Mouse (Mus musculus) heart, postnatal 0 days (tissue): ENCODE data around the gene Tcl1b3.

Experiments used
- CTCF ChIP-seq: IDR thresholded peaks from 2 replicates; pipeline ENCODE4 v1.5.1; 2016; ENCODE audit warnings: antibody characterized with exemption, control low read depth, low read depth
- EP300 ChIP-seq: IDR thresholded peaks from 2 replicates; pipeline ENCODE4 v1.6.1; 2016; ENCODE audit warnings: antibody characterized with exemption, low read depth

GRCm38 (mm10) chr12:105239060-105239459 lies 48.2 kb downstream of the Tcl1b3 start:
- TF ChIP-seq CTCF (no peak), EP300 (no peak)
